Mouse (Mus musculus) cerebellum, adult 11-12 months (tissue): ENCODE measurements around the gene Degs2.
"Not testable (repeated sequence)": the region's sequence is repeated elsewhere in the genome, so short reads cannot be mapped to it uniquely, and the experiment has no call there.

Experiments
- DNase-seq: peaks from one replicate; pipeline ENCODE4 v3.0.0; 2022

The Degs2 gene

DNA sequence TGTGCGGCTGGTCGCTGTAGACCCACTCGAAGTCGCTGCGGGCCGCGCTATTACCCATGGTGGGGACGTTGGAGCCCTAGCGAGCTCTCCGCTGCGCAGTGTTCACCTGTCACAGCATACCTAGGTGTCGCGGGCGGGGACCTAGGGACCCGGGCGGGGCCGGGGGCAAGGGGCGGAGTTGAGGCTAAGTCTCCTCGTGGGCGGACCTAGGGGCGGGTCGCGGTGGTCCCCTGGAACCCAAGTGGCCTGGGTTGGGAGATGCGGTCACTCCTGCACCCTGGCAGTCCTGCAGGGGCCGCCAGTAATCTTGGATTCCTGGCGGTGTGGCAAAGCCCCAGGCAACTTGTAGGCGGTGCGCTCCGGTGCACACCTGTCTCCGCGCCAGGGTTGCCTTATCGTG lies at the start of gene Degs2:
Gene Degs2 (minus strand): TSS at position 131 of the 400 bp plus-strand sequence.
- no peak for DNase-seq

DNA sequence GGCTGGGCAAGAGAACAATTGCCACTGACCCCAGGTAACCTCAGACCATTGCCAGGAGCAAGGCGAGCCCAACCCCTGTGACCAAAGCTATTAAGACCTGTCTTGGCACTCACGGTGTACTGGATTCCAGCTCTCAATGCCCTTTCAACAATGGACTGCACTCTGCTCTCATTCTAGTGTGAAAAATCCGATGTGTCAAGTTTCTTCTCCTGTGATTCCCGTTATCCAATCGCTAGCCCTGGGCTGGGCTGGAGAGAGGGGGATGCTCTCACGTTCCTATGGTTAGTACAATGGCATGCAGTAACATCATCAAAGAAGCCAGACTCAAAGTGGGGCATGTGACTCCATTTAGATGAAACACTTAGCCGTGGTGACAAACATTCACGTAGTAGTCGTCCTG lies 49.7 kb upstream of the Degs2 start:
- DNase-seq: no peak

DNA sequence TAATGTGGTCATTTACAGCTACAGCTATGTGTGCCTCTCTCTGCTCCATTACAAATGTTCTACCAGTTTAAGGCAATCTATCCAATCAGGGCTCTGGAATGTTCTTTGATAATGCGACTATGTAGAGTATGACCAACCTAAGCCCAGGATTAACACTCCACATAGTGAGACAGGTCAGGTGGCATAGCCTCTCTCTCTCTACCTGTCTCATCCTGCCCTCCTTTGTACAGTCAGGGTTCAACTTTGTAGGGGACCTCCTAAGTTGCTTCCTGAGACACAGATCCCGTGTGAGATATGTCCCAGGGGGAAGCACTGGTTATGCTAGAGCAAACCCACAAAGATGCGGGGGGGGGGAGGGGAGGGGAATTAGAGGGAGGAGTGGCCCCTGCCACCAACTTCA lies 48.1 kb upstream of the Degs2 start:
- DNase-seq: no peak

DNA sequence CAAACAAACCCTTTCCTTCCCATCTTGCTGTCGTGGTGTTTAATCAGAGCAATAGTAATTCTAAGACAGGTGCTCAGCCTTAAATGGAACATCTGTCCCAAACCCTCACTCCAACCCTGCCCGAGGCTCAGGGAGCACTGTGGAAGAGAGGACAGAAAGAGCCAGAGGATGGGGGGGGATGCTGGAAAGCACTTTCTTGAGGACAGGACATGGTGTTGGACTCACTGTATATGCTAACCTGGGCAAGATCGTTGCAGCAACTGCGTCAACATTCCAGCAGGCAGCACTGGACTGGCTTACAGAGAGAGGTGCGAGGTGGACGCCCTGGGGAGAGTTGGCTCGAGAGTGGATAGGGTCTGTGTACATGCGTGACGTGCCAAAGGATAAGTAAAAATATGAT lies 47.3 kb upstream of the Degs2 start:
- no peak for DNase-seq

DNA sequence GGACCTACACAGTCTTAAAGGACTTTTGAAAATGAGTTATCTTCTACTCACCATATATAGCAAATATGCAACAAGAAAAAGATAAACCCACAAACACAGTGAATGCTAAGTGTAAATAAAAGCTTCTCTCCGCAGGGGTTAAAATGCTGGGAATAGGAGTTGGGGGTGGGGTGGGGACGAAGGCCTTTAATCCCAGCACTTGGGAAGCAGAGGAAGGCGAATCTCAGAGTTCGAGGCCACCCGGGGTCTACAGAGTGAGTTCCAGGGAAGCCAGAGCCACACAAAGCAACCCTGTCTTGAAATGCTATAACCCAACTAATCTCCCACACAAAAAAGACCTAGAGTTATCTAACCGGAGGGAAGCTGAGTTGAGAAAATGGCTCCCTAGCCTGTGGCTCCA lies 46.9 kb upstream of the Degs2 start:
- no peak for DNase-seq

DNA sequence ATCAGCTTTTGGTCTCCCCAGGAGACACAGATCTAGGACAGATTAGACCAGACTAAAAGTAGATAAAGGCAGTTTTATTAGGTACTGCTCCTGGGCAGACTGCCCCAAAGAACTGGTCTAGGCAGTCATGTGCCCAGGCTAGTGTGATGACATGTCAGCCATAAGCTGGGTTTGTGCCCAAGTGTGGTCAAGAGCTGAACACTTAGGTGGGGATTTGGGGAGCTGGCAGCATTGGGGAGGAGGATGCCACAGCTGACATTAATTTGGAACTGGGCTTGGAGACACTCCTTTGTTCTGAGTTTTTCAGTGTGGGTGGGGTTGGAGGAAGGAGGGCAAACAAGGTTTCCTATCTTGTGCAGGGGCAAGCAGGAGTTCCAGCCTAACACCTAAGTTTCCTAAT lies 43.9 kb upstream of the Degs2 start:
- no peak for DNase-seq

DNA sequence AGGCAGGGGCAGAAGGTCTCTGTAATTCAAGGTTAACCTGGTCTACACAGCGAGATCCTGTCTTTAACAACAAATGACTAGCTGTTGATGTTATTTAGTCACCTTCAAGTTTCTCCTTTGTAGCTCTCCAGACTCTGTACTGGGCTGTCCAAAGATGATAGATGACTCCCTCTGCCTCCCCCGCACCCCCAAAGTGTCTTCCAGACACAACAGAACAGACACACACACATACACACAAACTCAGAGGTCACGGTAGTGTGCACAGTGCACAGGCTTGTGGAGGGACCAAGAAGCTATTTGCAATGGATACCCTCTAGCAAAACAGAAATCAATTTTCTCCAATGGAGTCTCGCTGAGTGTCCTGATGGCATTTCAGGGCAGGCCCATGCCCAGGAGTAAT lies 40.1 kb upstream of the Degs2 start:
- no peak for DNase-seq

DNA sequence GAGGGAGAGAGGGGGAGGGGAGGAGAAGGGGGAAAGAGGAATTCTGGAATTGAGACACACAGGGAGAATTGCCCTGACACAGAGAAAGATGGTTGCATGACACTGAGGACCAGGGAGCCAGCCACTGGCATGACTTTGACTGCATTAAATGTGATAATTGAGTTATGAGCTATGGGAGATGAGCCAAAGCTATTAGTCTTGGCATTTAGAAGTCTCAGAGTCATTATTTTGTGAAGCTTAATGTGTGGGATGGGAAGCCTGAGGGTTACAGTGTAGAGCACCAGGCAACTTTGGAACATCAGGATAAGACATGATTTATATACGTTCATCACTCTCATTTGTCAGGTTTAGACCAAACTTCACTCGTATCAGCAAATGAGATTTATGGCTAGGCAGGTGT lies 39.4 kb upstream of the Degs2 start:
- no peak for DNase-seq

DNA sequence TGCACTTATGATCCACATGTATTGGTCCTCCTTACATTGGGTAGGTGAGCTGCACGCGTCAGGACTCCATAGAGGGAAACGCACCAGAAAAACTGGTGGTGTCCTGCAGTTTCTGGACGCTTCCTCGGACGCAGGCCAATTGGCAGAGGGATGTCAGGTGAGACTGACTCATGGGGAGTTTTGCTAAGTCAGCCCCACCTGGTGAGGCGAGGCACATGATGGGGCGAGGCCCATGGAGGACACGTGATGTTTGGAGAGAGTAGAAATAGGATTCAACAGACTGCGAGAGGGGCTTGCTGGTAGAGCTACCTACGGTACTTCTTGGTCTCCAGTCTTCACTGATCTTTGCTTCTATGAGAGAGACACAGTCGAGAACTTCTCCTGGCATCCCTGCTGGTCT lies 36.6 kb upstream of the Degs2 start:
- no peak for DNase-seq

DNA sequence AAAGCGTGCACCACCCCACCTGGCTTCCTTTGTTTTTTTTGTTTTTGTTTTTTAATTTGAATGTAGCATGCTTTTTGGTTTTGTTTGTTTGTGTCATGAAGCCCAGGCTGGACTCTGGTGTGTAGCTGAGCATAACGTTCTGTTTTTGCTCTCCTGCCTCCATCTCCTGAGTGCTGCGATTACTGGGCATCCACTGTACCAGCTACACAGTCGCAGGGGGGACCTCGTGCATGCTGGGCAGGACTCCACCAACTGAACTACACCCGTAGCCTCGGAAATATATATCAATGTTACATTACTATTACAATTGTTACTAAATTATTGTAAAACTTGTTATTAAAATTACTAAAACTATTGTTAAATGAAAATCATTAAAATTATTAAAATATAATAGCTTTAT lies 35.7 kb upstream of the Degs2 start:
- no peak for DNase-seq

DNA sequence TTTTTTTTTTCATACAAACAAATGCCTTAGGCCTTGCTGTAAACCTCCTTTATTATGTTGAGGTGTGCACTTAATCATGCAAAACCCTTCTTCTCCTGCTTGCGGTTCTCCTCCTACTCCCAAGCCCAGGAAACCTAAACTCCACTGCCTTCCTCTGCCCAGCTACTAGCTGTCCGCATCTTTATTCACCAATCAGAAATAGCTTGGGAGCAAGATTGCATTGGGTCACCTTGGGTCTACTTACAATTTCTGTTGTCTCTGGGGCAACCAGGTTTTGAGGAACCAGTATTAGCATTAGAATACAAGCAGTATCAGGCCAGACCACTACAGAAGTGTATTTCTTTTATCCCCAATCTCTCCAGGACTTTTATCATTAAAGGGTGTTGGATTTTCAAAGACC lies 32.3 kb upstream of the Degs2 start:
- no peak for DNase-seq

DNA sequence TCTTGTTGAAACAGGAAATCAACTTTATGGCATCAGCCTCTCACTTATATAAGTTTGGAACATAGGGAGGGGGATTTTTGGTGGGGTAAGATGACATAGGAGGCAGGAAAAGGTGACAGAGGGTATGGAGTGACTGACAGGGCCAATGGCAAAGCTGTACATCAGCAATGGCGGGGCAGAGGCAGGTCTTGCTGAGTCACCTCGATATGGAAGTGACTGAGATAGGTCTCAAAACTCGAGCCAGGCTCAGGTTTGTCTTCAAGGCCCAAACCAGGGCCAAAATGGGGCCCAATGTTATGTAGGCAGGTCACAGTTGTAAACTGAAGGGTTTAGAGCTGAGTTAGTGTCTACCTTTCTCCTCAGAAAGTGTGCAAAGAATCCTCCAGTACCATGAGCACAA lies 21.7 kb upstream of the Degs2 start:
- no peak for DNase-seq

DNA sequence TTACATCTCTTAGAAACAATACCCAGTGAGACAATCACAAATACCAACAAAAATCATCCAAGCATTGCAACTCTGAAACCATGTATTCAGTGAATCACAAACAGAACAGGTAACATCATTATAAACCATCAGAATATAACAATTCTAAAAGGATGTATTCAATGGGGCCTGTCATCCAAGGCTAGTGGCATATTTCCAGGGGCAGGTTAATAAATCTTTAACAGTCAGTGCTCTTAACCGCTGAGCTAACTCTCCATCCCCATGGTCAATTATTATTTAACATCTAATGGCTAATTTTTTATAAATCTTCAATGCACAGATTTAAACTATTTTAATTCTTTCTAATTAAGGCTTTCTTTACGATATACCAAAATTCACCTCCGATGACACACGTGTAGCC lies 20.3 kb upstream of the Degs2 start:
- DNase-seq: no peak

DNA sequence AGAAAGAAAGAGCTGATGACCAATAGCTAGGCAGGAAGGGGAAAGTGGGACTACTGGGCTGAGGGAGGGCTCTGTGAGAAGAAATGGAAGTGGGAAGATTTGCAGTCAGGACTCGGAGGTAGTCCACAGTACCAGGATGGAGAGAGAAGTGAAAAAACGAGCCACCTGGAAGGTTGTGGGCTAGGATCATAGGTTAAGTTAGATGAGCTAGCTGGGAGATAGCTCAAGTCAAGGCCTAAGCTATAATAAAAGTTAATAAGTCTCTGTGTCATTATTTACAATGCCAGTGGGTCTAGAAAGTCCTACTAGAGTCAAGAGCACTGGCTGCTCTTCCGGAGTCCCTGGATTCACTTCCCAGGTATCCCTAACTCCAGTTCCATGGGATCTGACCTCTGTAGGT lies 16.4 kb upstream of the Degs2 start:
- no peak for DNase-seq

DNA sequence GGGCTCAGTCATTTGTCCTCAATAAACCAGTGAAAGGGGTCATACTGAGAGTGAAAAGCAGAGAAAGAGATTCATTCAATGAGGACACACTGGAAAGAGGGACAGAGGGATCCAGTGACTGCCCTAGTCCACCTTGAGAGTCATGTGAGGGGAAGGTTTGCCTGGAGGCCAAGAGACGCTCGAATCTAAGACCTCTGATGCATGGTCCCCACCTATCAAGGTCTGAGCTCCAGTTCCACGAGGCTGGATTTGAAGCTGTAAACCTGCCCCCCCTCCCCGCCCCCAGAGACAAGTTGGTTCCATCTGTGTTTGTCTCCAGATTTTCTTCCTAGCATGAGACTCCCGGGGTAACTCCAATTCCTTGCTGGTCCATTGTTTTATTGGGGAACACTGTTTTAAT lies 13.7 kb upstream of the Degs2 start:
- DNase-seq: no peak

DNA sequence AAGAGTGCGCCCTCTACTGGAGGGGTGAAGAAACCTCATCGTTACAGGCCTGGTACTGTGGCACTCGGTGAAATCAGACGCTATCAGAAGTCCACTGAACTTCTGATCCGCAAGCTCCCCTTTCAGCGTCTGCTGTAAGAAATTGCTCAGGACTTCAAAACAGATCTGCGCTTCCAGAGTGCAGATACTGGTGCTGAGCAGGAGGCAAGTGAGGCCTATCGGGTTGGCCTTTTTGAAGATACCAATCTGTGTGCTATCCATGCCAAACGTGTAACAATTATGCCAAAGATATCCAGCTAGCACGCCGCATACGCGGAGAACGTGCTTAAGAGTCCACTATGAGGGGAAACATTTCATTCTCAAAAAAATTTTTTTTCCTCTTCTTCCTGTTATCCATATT lies 11.9 kb upstream of the Degs2 start:
- not testable (repeated sequence) for DNase-seq

DNA sequence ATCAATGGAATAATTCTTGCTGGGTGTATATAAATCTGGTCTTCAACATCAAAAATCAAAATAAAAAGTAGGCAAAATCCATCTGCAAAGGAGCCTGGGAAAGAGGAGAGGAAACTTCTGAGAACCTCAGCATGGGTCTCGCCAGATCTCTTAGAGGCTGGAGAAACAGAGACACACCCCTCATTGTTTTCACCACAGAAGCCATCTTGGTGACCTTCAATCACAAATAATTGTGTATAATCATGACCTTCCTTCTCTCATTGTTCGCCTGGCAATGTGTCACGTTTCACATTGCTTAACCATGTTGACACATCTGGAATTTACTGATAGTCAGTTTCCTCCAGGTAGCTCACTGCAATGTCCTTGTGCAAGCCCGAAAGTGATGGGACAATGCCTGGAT lies 10.4 kb upstream of the Degs2 start:
- no peak for DNase-seq

DNA sequence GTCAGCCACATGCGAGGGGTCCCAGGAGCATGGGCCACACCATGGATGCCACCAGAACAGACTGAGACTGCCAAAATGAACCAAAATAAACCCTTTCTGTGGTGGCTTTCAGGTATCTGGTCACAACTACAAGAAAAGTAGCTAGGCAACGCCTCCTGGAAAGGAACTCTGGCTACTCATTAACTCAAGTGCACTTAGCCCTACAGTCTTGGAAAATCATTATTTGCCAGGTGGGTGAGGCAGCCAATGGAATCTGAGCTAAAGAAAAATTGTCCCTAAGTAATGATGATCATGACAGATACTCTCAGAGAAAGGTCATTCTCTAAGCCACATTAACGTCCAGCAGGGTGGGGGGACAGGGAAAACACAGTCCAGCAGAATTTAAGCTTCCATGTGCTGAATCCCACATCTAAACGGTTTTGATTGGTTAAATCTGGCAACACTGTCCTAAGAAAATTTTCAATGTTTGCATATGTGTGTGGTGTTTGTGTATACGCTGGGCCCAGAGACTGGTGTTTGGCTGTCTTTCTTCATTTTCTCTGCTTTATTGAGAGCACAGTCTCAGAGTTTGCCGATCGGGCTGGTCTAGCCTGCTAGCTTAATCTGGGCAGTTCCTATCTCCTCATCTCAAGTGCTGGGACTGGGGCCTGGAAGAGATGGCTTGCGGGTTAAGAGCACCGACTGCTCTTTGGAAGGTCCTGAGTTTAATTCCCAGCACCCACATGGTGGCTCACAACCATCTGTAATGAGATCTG lies 8.9 kb upstream of the Degs2 start:
- no peak for DNase-seq

DNA sequence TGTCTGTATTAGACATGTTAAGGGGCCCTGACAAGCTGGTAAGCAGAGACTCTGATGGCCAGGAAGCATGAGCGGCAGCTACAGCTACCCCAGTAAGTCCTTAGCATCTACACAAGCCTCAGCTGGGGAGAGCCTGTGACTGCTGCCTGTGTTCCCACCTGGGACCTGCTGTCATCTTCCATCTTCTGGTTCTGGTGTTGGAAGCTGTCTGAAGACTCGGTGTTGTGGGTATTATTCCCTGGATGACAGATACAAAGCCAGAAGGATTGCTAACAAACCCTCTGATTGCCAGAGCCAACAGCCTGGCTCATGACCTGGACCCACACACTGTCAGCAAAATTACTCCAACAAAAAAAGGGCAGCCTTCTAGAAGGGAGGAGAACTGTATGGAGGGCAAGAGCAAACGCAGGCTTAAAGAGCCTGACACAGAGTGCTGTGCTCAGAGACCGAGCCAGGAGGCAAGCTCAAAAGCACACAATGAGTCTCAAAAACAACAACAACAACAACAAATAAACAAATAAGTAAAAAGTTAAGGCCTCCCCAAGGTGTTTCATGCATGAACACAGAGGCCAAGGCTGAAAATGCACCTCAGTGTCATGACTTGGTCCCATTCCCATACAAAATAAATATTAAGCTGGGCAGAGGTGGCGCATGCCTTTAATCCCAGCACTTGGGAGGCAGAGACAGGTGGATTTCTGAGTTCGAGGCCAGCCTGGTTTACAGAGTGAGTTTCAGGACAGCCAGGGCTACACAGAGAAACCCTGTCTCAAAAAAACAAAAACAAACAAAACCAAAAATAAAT lies 8.1 kb upstream of the Degs2 start:
- DNase-seq: no peak

DNA sequence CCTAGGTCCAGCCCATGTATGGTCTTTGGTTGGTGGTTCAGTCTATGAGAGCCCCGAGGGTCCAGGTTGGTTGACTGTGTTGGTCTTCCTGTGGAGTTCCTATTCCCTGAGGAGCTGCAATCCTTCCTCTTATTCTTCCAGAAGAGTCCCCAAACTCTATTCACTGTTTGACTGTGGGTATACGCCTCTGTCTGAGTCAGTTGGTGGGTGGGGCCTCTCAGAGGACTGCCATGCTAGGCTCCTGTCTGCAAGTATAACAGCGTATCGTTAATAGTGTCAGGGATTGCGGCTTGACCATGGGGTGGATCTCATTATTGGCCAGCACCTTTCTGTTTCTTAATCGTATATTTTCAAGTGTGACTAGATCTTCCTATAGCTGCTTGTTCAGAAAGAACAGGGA lies 7.3 kb upstream of the Degs2 start:
- no peak for DNase-seq

DNA sequence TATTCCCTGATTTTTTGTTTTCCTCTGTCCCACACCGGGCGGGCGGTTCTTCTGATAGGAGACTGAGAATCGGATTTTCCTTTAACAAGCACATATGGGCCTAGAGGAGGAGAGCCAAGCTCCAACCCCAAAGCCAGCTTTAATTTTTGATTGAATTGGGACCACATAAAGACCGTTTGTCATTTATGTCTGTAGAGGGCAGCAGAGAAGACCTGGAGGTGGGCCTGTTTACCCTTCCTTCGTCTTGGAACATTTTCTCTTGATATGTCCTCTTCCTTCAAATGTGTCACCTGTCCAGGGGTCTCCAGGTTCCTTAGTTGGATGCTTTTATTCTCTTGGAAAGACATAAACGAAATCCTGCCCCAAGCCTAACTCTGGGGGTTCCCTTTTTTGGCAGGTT lies 4.0 kb upstream of the Degs2 start:
- DNase-seq: no peak

DNA sequence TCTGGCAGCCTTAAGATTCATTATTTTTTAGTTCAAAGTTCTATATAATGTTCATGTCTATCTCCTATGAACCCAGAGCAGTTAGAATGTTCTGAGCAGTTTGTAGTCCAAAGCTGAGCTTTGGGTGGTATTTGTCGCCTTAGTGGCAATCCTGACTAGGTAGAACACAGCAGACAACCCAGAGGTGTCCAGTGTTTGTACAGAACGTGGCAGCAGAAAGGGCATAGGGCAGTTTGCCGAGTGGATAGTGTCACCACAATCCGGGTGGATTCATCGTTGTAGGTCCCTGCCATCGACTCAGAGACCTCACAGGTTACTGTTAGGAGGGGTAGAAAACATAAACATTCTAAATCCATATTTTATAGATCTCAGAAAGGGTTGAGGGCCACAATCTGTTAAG lies 3.4 kb upstream of the Degs2 start:
- DNase-seq: no peak

DNA sequence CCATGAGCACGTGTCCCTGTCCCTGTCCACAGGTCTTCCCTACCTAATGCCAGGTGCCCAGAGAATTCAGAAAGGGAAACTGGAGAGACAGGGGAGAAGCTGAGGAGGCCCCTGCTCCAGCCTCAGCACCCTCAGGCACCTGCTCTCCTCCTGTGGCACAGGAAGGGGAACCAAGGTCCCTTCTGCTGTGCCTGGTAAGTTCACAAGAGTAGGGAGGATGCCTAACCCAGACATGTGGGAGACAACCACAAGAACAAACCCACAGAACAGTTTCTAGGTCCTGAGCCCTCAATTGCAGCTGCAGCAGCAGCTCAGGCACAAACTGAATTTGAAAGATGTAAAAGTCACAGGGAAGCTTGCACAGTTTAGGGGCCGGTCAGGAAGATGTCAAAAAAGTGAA lies 894 bp downstream of the Degs2 start:
- no peak for DNase-seq

DNA sequence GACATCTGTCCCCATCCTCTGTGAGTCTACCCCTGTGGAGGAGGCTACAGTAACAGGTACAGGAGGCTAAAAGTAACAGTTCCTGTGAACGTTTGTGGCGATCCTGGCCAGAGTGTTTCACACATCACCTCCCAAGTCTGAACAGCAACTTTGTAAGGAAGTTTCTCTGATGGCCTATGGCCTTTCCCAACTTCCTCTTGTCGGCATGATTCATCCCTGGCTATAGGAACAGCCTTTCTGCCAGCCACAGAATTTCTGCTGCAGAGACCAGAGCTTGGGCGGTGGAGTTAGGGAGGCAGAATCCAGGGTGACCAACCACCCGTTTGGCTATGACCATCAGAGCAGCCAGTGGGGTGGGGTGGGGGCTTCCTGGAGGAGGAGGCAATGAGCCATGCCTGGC lies 2.1 kb downstream of the Degs2 start:
- no peak for DNase-seq

DNA sequence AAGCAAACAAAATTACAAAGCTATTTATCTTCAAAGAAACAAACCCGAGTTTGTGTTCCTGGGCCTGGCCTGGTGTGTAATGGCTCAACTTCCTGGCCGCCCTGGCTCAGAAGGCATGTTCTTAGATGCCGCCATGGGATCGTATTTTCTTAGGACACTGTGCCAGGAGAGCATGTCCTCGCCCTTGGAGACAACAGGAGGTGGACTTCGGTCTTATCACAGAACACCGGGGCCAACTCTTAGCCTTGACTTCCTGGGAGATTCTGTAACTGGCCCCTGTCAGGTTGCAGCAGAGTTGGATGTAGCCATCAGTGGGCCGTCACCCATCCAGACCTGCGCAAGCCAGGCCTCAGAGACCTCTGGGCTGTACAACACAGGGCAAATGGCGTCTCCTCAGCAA lies 2.5 kb downstream of the Degs2 start:
- no peak for DNase-seq
